Comparison of ENCODE assay signal across 12 mouse cellular contexts in the genomic region with DNA sequence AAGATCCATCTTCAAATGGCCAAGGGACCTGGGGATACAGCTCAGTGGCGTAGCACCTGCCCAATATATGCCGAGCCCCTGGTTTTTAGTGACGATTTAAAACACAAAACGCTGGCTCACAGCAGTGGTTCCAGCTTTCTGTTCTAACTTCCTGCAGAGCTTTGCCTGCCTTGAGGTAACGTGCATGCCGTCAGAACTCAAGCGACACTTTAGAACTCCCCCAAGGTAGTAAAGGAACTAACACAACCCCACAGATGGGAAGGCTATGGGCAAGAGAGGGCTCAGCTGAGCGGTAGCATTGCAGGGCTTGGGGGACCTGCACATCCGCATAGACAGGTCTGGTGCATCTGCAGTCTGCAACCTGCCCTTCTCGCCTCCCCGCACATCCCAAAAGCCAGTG.
A peak's percentile ranks its signal among the peaks of the same experiment; 100 is the strongest.
DNase-seq lines count a peak whose midpoint lies in the region; ATAC-seq lines count a peak whose summit lies in the region.
"Had no signal": no experiment of that assay in that cellular context is flagged by ENCODE, and none has a peak within 500 bp of the region (broad histone marks: within the 10 kb centered on the region; RNA-seq: fewer than 3 reads in every experiment).

No protein-coding gene starts in this region.

- 0 out of 2 replicates have a peak, but pooled peaks cover 3% of the 10 kb centered on the region for H3K9me3 ChIP-seq in limb, embryonic 12.5 days
- no peaks in the 10 kb centered on the region for H3K9me3 ChIP-seq in limb, embryonic 10.5 days (replicated peaks)
- H3K9me3 ChIP-seq in embryonic facial prominence, embryonic 15.5 days (replicated peaks) = 0 out of 2 replicates have a peak, but pooled peaks cover 5% of the 10 kb centered on the region
- no peaks in the 10 kb centered on the region for H3K9me3 ChIP-seq in stomach, embryonic 15.5 days
- H3K9me3 ChIP-seq: embryonic facial prominence, embryonic 12.5 days had no signal

- no peak for DNase-seq in limb, embryonic 10.5 days (ENCODE audit: low spot score)
- no peak for DNase-seq in cerebellum, adult 9-10 months
- no peak for DNase-seq in cerebellum, postnatal 25 days
- DNase-seq in cerebellum, postnatal 10 days = no peak
- DNase-seq: adrenal gland, adult 2 months; cerebellum, adult 11-12 months had no signal

- no peak overlapping the region for H3K9ac ChIP-seq in limb, embryonic 12.5 days (replicated peaks)
- H3K9ac ChIP-seq in embryonic facial prominence, embryonic 15.5 days = no peak overlapping the region
- no peak overlapping the region for H3K9ac ChIP-seq in stomach, embryonic 15.5 days
- H3K9ac ChIP-seq: embryonic facial prominence, embryonic 12.5 days had no signal

- ATAC-seq in limb, embryonic 12.5 days (ENCODE audit: insufficient number of reproducible peaks, insufficient read depth, low FRiP score, low TSS enrichment, low read depth) = no peak
- peak; percentile 53 for ATAC-seq in CD4-positive, CD25-positive, alpha-beta regulatory T cell, adult 4 months
- ATAC-seq in embryonic facial prominence, embryonic 15.5 days (ENCODE audit: insufficient number of reproducible peaks, low FRiP score, low TSS enrichment, low read depth) = no peak
- no peak for ATAC-seq in stomach, embryonic 15.5 days (ENCODE audit: insufficient read depth, low FRiP score, low read depth)

- H3K27me3 ChIP-seq in limb, embryonic 12.5 days = no peaks in the 10 kb centered on the region
- H3K27me3 ChIP-seq in limb, embryonic 10.5 days (ENCODE audit: low read depth, poor library complexity, severe bottlenecking) = no peaks in the 10 kb centered on the region
- no peaks in the 10 kb centered on the region for H3K27me3 ChIP-seq in embryonic facial prominence, embryonic 15.5 days
- no peaks in the 10 kb centered on the region for H3K27me3 ChIP-seq in stomach, embryonic 15.5 days (replicated peaks)

- peak overlapping the region; percentile 33; the same call in 1 of the 2 replicates for H3K4me2 ChIP-seq in limb, embryonic 12.5 days
- 0 out of 2 replicates have a peak overlapping the region, but pooled peaks have one; percentile 4 for H3K4me2 ChIP-seq in embryonic facial prominence, embryonic 15.5 days (replicated peaks)
- H3K4me2 ChIP-seq in stomach, embryonic 15.5 days = 0 out of 2 replicates have a peak overlapping the region, but pooled peaks have one; percentile 34
- H3K4me2 ChIP-seq: embryonic facial prominence, embryonic 12.5 days had no signal

- peak overlapping the region; percentile 37; the same call in 1 of the 2 replicates for H3K27ac ChIP-seq in limb, embryonic 12.5 days
- H3K27ac ChIP-seq in limb, embryonic 10.5 days = no peak overlapping the region
- H3K27ac ChIP-seq in embryonic facial prominence, embryonic 15.5 days (replicated peaks) = no peak overlapping the region
- no peak overlapping the region for H3K27ac ChIP-seq in stomach, embryonic 15.5 days
- H3K27ac ChIP-seq: embryonic facial prominence, embryonic 12.5 days; kidney, postnatal 0 days had no signal

- no peak overlapping the region for H3K4me3 ChIP-seq in limb, embryonic 12.5 days (replicated peaks)
- H3K4me3 ChIP-seq in limb, embryonic 10.5 days = no peak overlapping the region
- no peak overlapping the region for H3K4me3 ChIP-seq in embryonic facial prominence, embryonic 15.5 days (replicated peaks)
- no peak overlapping the region for H3K4me3 ChIP-seq in stomach, embryonic 15.5 days (replicated peaks)
- H3K4me3 ChIP-seq: embryonic facial prominence, embryonic 12.5 days had no signal

- 59% methylated on average over 11 of the region's 11 CpGs for WGBS in limb, embryonic 12.5 days
- 75% methylated on average over 11 of the region's 11 CpGs for whole genome bisulfite sequencing in limb, embryonic 10.5 days
- 59% methylated on average over 11 of the region's 11 CpGs for WGBS in embryonic facial prominence, embryonic 15.5 days
- 72% methylated on average over 11 of the region's 11 CpGs for WGBS in stomach, embryonic 15.5 days

- H3K4me1 ChIP-seq in limb, embryonic 12.5 days (replicated peaks) = peaks cover 10% of the 10 kb centered on the region
- H3K4me1 ChIP-seq in limb, embryonic 10.5 days = peaks cover 17% of the 10 kb centered on the region
- H3K4me1 ChIP-seq in embryonic facial prominence, embryonic 15.5 days = peaks cover 12% of the 10 kb centered on the region; the same call in 1 of the 2 replicates
- peaks cover 14% of the 10 kb centered on the region; the same call in 1 of the 2 replicates for H3K4me1 ChIP-seq in stomach, embryonic 15.5 days

- no peaks in the 10 kb centered on the region for H3K36me3 ChIP-seq in limb, embryonic 12.5 days
- H3K36me3 ChIP-seq in limb, embryonic 10.5 days = no peaks in the 10 kb centered on the region
- no peaks in the 10 kb centered on the region for H3K36me3 ChIP-seq in embryonic facial prominence, embryonic 15.5 days
- no peaks in the 10 kb centered on the region for H3K36me3 ChIP-seq in stomach, embryonic 15.5 days
- H3K36me3 ChIP-seq: embryonic facial prominence, embryonic 12.5 days had no signal
